Mouse (Mus musculus): ENCODE results near the gene Pold1. TPM values are rescaled to one million over a fixed set of nuclear protein-coding genes. Genes with fewer than 3 reads are reported as not detected.

Gene Pold1
- polyA plus RNA-seq, 1 experiment from 2014 or later, result 9.4 TPM

DNA sequence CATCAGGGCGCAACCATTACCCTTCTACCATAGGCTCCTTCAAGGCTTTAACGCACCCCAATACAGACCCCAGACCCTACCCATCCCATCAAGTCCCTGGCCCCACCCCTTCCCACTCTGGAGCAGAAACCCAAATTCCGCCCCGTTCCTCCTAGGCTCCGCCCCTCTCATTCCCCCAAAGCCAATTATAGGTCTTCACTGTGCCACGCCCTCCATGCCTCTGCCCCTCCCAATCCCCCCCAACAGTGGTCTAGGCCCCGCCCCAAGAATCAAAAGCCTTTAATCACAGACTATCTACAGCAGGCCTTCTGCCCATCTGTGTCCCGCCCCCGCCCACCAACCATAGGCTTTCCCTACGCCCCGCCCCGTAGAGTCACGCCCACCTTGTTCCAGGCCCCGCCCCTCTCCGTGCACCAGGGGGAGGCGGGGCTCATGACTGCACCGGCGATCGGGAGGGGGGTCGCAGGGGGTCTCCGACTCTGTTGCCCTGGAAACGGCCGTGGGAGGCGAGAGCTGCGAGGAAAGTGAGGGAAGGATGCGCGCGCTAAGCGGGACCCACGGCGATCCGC lies 4.6 kb upstream of the Pold1 start:
- Histone ChIP-seq H3K9me3 (ENCODE audit: control insufficient read depth, low read length) (no peaks in the 10 kb centered on the region), H3K4me2 (ENCODE audit: low read depth, low read length) (peak overlapping the region; percentile 67), H3K27ac (ENCODE audit: low read depth, low read length) (peak overlapping the region; percentile 87), H3K4me3 (ENCODE audit: low read depth, low read length) (peak overlapping the region; percentile 85), H3K9ac (replicated peaks; ENCODE audit: low read depth, low read length) (0 out of 2 replicates have a peak overlapping the region, but pooled peaks have one; percentile 32), H3K27me3 (ENCODE audit: control insufficient read depth, insufficient read depth, low read length) (no peaks in the 10 kb centered on the region), H3K36me3 (ENCODE audit: control insufficient read depth, insufficient read depth, low read length) (peaks cover 11% of the 10 kb centered on the region; the same call in 1 of the 2 replicates), H3K4me1 (ENCODE audit: control insufficient read depth, insufficient read depth, low read length) (peaks cover 10% of the 10 kb centered on the region)
- peak; percentile 70 for ATAC-seq (ENCODE audit: low read depth)
- under 1% methylated on average over 32 of the region's 32 CpGs for WGBS

DNA sequence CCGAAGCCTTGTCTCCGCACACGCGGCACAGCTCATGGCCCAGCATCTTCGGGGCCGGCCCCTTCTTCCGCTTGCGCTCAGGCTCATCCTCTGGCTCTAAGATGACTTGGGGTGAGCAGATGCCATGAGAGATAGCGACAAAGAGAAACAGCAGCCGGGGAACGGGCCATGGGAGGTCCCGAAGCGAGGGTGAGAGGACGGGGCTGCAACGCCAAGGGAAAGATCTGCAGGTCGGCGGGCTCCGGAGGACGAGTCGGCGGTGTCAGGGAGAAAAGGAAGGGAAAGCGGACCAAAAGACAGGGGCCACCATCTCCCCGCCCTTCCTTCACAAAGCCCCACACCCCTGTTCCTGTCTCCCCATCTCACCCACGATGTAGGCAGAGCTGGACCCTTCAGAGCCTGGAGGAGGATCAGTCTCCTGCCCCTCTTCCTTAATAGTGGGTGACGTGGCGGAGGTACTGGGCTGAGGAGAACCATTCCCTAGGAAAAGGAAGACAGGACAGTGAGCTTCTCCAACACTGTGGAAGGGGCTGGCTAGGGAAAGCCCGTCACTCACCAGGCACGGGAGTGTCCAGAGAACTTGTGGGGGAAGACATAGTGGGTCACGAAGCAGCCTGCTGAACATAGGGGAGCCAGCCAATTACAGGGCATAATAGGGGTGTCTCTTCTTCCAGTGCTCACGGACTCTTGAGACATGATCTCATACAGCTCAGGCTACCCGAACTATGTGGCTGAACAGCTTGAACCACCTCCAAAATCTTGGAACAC lies 3.7 kb upstream of the Pold1 start:
- Histone ChIP-seq H3K4me3 (ENCODE audit: low read depth, low read length) (peak overlapping the region; percentile 85), H3K4me1 (ENCODE audit: control insufficient read depth, insufficient read depth, low read length) (peaks cover 16% of the 10 kb centered on the region), H3K36me3 (ENCODE audit: control insufficient read depth, insufficient read depth, low read length) (peaks cover 11% of the 10 kb centered on the region; the same call in 1 of the 2 replicates), H3K27me3 (ENCODE audit: control insufficient read depth, insufficient read depth, low read length) (no peaks in the 10 kb centered on the region), H3K9ac (replicated peaks; ENCODE audit: low read depth, low read length) (no peak overlapping the region), H3K4me2 (ENCODE audit: low read depth, low read length) (peak overlapping the region; percentile 67), H3K9me3 (ENCODE audit: control insufficient read depth, low read length) (no peaks in the 10 kb centered on the region), H3K27ac (ENCODE audit: low read depth, low read length) (no peak overlapping the region)
- WGBS, result 85% methylated on average over 31 of the region's 31 CpGs
- ATAC-seq (ENCODE audit: low read depth), result no peak

DNA sequence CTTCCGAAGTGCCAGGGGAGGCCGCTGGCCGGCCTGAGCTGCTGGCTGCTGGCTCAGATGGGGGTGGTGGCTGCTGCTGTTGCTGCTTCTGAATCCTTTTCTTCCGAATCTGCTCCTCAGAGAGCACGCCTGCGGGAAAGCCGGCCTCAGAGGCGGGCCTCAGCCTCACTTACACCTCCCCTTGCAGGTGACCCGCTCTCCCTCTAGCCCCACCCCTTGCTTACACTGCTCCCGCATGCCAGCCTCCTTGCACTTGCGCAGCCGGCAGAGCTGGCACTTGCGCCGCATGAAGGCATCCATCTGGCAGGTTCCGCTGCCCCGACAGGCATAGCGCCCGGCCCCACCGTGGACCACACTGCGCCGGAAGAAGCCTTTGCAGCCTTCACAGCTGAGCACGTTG lies 3.1 kb upstream of the Pold1 start:
- H3K9ac ChIP-seq (replicated peaks; ENCODE audit: low read depth, low read length), result no peak overlapping the region
- H3K36me3 ChIP-seq (ENCODE audit: control insufficient read depth, insufficient read depth, low read length), result peaks cover 11% of the 10 kb centered on the region; the same call in 1 of the 2 replicates
- H3K27ac ChIP-seq (ENCODE audit: low read depth, low read length), result no peak overlapping the region
- WGBS, result 78% methylated on average over 22 of the region's 22 CpGs
- peaks cover 16% of the 10 kb centered on the region for H3K4me1 ChIP-seq (ENCODE audit: control insufficient read depth, insufficient read depth, low read length)
- no peak overlapping the region for H3K4me3 ChIP-seq (ENCODE audit: low read depth, low read length)
- no peaks in the 10 kb centered on the region for H3K9me3 ChIP-seq (ENCODE audit: control insufficient read depth, low read length)
- ATAC-seq (ENCODE audit: low read depth), result no peak
- H3K4me2 ChIP-seq (ENCODE audit: low read depth, low read length), result no peak overlapping the region
- H3K27me3 ChIP-seq (ENCODE audit: control insufficient read depth, insufficient read depth, low read length), result no peaks in the 10 kb centered on the region

- no peak for ATAC-seq (ENCODE audit: low read depth)
These were observed 2.7 kb upstream of the Pold1 start for GRCm38 (mm10) chr7:44551301-44551700.

DNA sequence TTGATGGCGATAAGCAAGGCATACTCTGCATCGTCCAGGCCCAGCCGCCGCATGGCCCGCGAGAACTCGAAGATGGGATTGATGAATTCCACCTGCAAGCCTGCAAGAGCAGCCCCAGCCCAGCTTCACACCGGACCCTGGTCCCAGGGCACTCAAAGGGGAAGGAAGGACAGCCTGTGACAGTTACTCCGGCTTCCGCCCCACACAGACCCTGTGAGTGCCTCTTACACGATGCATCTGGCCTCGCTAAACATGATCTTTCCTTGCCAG lies 1.7 kb upstream of the Pold1 start:
- Histone ChIP-seq H3K27me3 (ENCODE audit: control insufficient read depth, insufficient read depth, low read length) (no peaks in the 10 kb centered on the region), H3K27ac (ENCODE audit: low read depth, low read length) (no peak overlapping the region), H3K9me3 (ENCODE audit: control insufficient read depth, low read length) (no peaks in the 10 kb centered on the region), H3K4me1 (ENCODE audit: control insufficient read depth, insufficient read depth, low read length) (peaks cover 16% of the 10 kb centered on the region), H3K9ac (replicated peaks; ENCODE audit: low read depth, low read length) (no peak overlapping the region), H3K4me3 (ENCODE audit: low read depth, low read length) (no peak overlapping the region), H3K36me3 (ENCODE audit: control insufficient read depth, insufficient read depth, low read length) (peaks cover 11% of the 10 kb centered on the region; the same call in 1 of the 2 replicates), H3K4me2 (ENCODE audit: low read depth, low read length) (no peak overlapping the region)
- ATAC-seq (ENCODE audit: low read depth), result no peak
- WGBS, result 96% methylated on average over 12 of the region's 12 CpGs

More at GRCm38 (mm10) chr7:44551301-44551700, 2.7 kb upstream of the Pold1 start:
- H3K27ac ChIP-seq (ENCODE audit: low read depth, low read length), result no peak overlapping the region
- H3K9ac ChIP-seq (replicated peaks; ENCODE audit: low read depth, low read length), result no peak overlapping the region
- 97% methylated on average over 21 of the region's 21 CpGs for WGBS
- H3K4me3 ChIP-seq (ENCODE audit: low read depth, low read length), result no peak overlapping the region
- no peaks in the 10 kb centered on the region for H3K9me3 ChIP-seq (ENCODE audit: control insufficient read depth, low read length)
- H3K4me2 ChIP-seq (ENCODE audit: low read depth, low read length), result no peak overlapping the region
- no peaks in the 10 kb centered on the region for H3K27me3 ChIP-seq (ENCODE audit: control insufficient read depth, insufficient read depth, low read length)
- H3K36me3 ChIP-seq (ENCODE audit: control insufficient read depth, insufficient read depth, low read length), result peaks cover 11% of the 10 kb centered on the region; the same call in 1 of the 2 replicates
- H3K4me1 ChIP-seq (ENCODE audit: control insufficient read depth, insufficient read depth, low read length), result peaks cover 16% of the 10 kb centered on the region

DNA sequence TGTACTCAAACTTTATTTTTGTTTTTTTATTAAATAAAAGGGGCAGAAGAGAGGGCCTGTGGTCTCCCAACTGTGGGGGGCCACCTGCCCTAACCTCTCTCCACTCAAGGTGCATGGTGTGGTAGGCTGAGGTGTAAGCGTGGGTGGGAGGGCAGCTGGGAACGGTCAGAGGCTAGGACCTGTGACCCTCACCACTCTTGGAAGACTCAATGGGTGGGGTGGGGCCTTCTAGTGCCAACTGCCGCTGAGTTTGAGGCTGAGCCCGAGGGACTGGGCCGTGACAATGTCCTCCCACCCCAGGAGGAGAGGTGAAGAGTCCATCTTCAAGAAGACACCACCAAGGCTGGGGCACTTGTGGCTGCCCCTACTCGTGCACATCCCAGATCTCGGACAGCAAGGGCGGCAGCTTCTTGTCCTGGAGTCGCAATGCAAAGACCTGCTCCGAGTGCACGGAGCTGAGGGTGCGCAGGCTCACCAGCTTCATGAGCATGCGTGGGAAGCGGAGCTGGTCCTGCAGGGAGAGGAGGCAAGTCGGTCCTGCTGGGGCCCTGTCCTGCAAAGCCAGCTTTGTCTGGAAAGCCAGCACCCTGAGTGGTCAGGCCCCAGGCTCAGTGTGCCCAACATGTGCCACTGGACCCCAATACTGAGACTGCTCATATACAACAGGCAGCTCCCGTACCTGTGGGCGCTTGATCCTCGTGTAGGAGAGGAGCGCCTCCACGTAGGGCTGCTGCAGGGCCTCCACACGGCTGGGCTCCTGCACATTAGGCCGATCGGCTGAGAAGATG lies 1.2 kb upstream of the Pold1 start:
- 95% methylated on average over 23 of the region's 23 CpGs for WGBS
- ATAC-seq (ENCODE audit: low read depth), result no peak
- H3K9ac ChIP-seq (replicated peaks; ENCODE audit: low read depth, low read length), result no peak overlapping the region

DNA sequence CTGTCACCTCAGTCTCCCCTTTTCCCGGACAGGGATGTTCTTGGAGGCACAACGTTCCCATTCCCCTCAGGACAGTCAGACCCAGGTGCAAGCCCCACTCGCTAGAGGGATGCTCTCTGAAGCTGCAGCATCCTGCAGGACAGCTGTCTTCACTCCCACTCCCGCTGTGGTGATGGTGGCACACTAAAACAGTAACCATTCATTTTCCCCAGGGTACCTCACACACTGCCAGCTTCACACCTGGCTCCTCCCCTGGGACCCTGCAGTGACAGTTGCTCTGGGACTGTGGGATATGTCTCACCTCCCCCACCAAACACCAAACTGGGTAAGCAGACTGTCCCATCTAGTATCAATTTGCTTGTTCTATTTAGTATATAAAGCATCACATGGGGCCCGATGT lies 924 bp downstream of the Pold1 start:
- H3K27me3 ChIP-seq (ENCODE audit: control insufficient read depth, insufficient read depth, low read length), result no peaks in the 10 kb centered on the region
- peaks cover 11% of the 10 kb centered on the region; the same call in 1 of the 2 replicates for H3K36me3 ChIP-seq (ENCODE audit: control insufficient read depth, insufficient read depth, low read length)
- peak overlapping the region; percentile 49 for H3K4me3 ChIP-seq (ENCODE audit: low read depth, low read length)
- ATAC-seq (ENCODE audit: low read depth), result no peak
- peak overlapping the region; percentile 86 for H3K4me2 ChIP-seq (ENCODE audit: low read depth, low read length)
- no peaks in the 10 kb centered on the region for H3K9me3 ChIP-seq (ENCODE audit: control insufficient read depth, low read length)
- no peak overlapping the region; the same call in 1 of the 2 replicates for H3K9ac ChIP-seq (replicated peaks; ENCODE audit: low read depth, low read length)
- peaks cover 9% of the 10 kb centered on the region for H3K4me1 ChIP-seq (ENCODE audit: control insufficient read depth, insufficient read depth, low read length)
- 13% methylated on average over 5 of the region's 5 CpGs for WGBS
- no peak overlapping the region for H3K27ac ChIP-seq (ENCODE audit: low read depth, low read length)

More for the DNA sequence above, 1.2 kb upstream of the Pold1 start:
- H3K27ac ChIP-seq (ENCODE audit: low read depth, low read length), result no peak overlapping the region
- H3K36me3 ChIP-seq (ENCODE audit: control insufficient read depth, insufficient read depth, low read length), result peaks cover 11% of the 10 kb centered on the region; the same call in 1 of the 2 replicates
- peaks cover 16% of the 10 kb centered on the region for H3K4me1 ChIP-seq (ENCODE audit: control insufficient read depth, insufficient read depth, low read length)
- no peaks in the 10 kb centered on the region for H3K9me3 ChIP-seq (ENCODE audit: control insufficient read depth, low read length)
- H3K27me3 ChIP-seq (ENCODE audit: control insufficient read depth, insufficient read depth, low read length), result no peaks in the 10 kb centered on the region
- H3K4me2 ChIP-seq (ENCODE audit: low read depth, low read length), result no peak overlapping the region
- H3K4me3 ChIP-seq (ENCODE audit: low read depth, low read length), result no peak overlapping the region

- no peak overlapping the region for H3K4me3 ChIP-seq (ENCODE audit: low read depth, low read length)
- peaks cover 6% of the 10 kb centered on the region for H3K4me1 ChIP-seq (ENCODE audit: control insufficient read depth, insufficient read depth, low read length)
- no peak for ATAC-seq (ENCODE audit: low read depth)
- H3K9me3 ChIP-seq (ENCODE audit: control insufficient read depth, low read length), result no peaks in the 10 kb centered on the region
- WGBS, result 95% methylated on average over 13 of the region's 13 CpGs
- H3K27ac ChIP-seq (ENCODE audit: low read depth, low read length), result no peak overlapping the region
- H3K9ac ChIP-seq (replicated peaks; ENCODE audit: low read depth, low read length), result no peak overlapping the region
- H3K4me2 ChIP-seq (ENCODE audit: low read depth, low read length), result no peak overlapping the region
- H3K36me3 ChIP-seq (ENCODE audit: control insufficient read depth, insufficient read depth, low read length), result peaks cover 11% of the 10 kb centered on the region; the same call in 1 of the 2 replicates
- no peaks in the 10 kb centered on the region for H3K27me3 ChIP-seq (ENCODE audit: control insufficient read depth, insufficient read depth, low read length)
These were observed 1.6 kb downstream of the Pold1 start for GRCm38 (mm10) chr7:44547041-44547440.

Data from neural tube, embryonic 14.5 days (tissue).